Mouse (Mus musculus) heart, adult 2 months (tissue): Measurements from ENCODE around the gene Tbc1d7.

ENCODE experiments used
- CTCF ChIP-seq: fragments of 200-600 bp; IDR thresholded peaks from 2 replicates; pipeline ENCODE4 v1.8.1; 2022; ENCODE audit warnings: antibody characterized with exemption, mild to moderate bottlenecking, moderate library complexity
- POLR2A ChIP-seq: fragments of 200-500 bp; IDR thresholded peaks from 2 replicates; pipeline ENCODE4 v1.6.1; 2011; ENCODE audit warnings: mild to moderate bottlenecking, low read depth, low read length, control low read depth; ENCODE audit not compliant: insufficient read depth

DNA sequence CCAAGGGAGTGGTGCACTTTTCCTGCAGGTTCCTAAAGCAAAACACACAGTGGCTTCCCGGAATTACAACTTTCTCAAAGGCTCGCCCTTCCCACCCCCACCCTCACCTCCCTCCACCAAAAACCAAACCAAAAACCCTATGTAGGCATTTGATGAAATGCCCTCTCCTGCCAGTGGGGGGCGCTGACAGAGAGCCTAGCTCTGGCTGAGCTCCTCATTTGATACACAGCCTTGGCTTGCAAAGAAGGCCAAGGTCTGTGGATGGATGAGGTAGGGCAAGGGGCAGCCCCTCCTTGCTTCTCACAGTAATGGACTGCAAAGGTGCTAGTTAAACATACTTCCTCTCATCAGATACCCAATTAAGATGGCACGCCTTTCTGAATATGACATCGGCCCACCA lies 28.4 kb upstream of the Tbc1d7 start:
- TF ChIP-seq CTCF: peak; percentile 70
- no peak for TF ChIP-seq POLR2A
